Mouse (Mus musculus) G1E (cell line): ENCODE results near the gene Slc8a2.

Experiments
- CTCF ChIP-seq: IDR thresholded peaks from 2 replicates; pipeline ENCODE4 v1.5.1; 2012; ENCODE audit warnings: low read depth, low read length, inconsistent platforms, mixed read lengths
- GATA1 ChIP-seq: IDR thresholded peaks from 2 replicates; pipeline ENCODE4 v1.6.1; 2012; ENCODE audit warnings: borderline replicate concordance, low read length, inconsistent platforms, mixed read lengths
- GATA2 ChIP-seq: IDR thresholded peaks from 2 replicates; pipeline ENCODE4 v1.6.1; 2012; ENCODE audit warnings: low read depth, low read length, inconsistent platforms, borderline replicate concordance
- POLR2AphosphoS5 ChIP-seq: IDR thresholded peaks from 2 replicates; pipeline ENCODE4 v1.6.1; 2012; ENCODE audit warnings: low read depth, low read length, inconsistent platforms; ENCODE audit not compliant: insufficient replicate concordance
- TAL1 ChIP-seq: conservative IDR thresholded peaks from 2 replicates; pipeline ENCODE4 v1.6.1; 2012; ENCODE audit warnings: low read depth, low read length, inconsistent platforms, mixed read lengths

- TF ChIP-seq CTCF, result no peak
- TF ChIP-seq GATA2, result no peak
- TF ChIP-seq GATA1, result no peak
- no peak for TF ChIP-seq POLR2AphosphoS5
- no peak for TF ChIP-seq TAL1
Observed at GRCm38 (mm10) chr7:16134951-16135392, 5.3 kb downstream of the Slc8a2 start.
